In the genomic region with DNA sequence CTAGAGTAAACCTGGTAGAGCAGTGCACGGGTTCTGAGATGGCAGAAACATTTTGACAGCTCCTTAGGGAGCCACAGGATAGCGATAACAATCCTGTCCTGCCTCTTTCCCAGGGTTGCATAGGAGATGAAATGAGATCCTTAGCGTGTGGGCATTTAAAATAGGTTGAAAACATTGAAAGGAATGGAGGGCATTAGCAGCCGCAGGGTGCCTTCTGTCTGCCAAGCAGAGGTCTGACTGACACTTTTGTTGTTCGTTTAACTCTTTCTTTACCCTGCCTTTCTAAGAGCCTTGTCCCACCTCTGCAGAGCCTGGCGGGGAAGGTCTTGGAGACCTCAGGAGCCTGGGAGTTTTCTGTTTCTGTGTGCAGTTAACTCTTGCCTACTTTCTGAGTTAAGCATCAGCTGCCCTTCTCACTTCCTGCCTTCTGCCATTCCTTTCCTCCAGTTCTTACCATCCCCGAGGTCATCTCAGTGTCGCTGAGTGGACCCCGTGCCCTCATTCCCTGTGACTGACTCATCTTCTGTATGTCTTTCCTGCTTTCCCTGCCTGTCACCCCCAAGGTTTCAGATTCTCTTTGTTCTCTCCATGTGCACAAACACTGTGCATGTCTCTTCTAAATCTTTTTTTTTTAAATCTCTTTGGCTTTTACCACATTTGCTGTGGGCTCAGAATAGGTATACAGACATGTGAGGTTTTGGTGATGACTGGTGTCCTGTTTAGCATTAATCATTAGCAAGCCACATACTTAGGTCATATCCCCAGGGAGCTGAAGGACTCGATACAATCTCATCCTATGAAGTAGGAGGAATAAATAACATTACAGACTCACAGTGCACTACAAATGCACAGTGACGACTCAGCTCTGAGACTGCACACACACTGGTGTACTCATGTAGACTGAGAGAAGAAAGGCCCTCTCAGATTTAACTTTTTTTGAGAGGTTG, we compare ENCODE assay signal across 9 mouse cellular contexts. TPM values are rescaled to one million over a fixed set of nuclear protein-coding genes. Genes with fewer than 3 reads are reported as not detected.
A peak's percentile ranks its signal among the peaks of the same experiment; 100 is the strongest.
DNase-seq lines count a peak whose midpoint lies in the region; ATAC-seq lines count a peak whose summit lies in the region.
"Had no signal": no experiment of that assay in that cellular context is flagged by ENCODE, and none has a peak within 500 bp of the region (broad histone marks: within the 10 kb centered on the region; RNA-seq: fewer than 3 reads in every experiment).

No protein-coding gene starts in this region.

- WGBS in neural tube, embryonic 11.5 days, result 20% methylated on average over 11 of the region's 11 CpGs
- WGBS in hindbrain, embryonic 15.5 days, result 4% methylated on average over 11 of the region's 11 CpGs

- peak; percentile 29 for DNase-seq in cerebellum, adult 9-10 months
- no peak for DNase-seq in cerebellum, adult 8-10 months
- no peak for DNase-seq in neural tube, embryonic 11.5 days (ENCODE audit: low spot score)
- DNase-seq in neural tube, embryonic 10.5 days (ENCODE audit: extremely low spot score, low spot score), result no peak
- no peak for DNase-seq in spleen, postnatal 10 days (ENCODE audit: low spot score in 2 of 2)
- no peak for DNase-seq in ovary, postnatal 14 days (ENCODE audit: low spot score)
- DNase-seq: kidney, postnatal 10 days had no signal

- H3K27me3 ChIP-seq in neural tube, embryonic 11.5 days (ENCODE audit: control insufficient read depth, insufficient read depth, low read length), result no peaks in the 10 kb centered on the region
- H3K27me3 ChIP-seq in hindbrain, embryonic 15.5 days, result no peaks in the 10 kb centered on the region

- peak overlapping the region; percentile 23 for H3K9ac ChIP-seq in neural tube, embryonic 11.5 days (ENCODE audit: low read length)
- peak overlapping the region; percentile 36 for H3K9ac ChIP-seq in hindbrain, embryonic 15.5 days

- peak overlapping the region; percentile 15 for H3K4me3 ChIP-seq in neural tube, embryonic 11.5 days (ENCODE audit: low read depth, low read length)
- peak overlapping the region; percentile 79 for H3K4me3 ChIP-seq in hindbrain, embryonic 15.5 days

- no peak for ATAC-seq in neural tube, embryonic 11.5 days (ENCODE audit: insufficient read depth, low FRiP score, low TSS enrichment)
- no peak for ATAC-seq in hindbrain, embryonic 15.5 days (ENCODE audit: low FRiP score, low read depth)
- no peak for ATAC-seq in megakaryocyte-erythroid progenitor cell, adult 5-6 weeks (replicated peaks; ENCODE audit: low FRiP score, low TSS enrichment, poor library complexity, severe bottlenecking)

- H3K4me2 ChIP-seq in neural tube, embryonic 11.5 days (ENCODE audit: low read depth), result peak overlapping the region; percentile 38
- H3K4me2 ChIP-seq in hindbrain, embryonic 15.5 days, result peak overlapping the region; percentile 68

- 0 out of 2 replicates have a peak overlapping the region, but pooled peaks have one; percentile 4 for H3K27ac ChIP-seq in neural tube, embryonic 11.5 days (ENCODE audit: low read depth, low read length)
- peak overlapping the region; percentile 69 for H3K27ac ChIP-seq in hindbrain, embryonic 15.5 days (replicated peaks)

- peaks cover 19% of the 10 kb centered on the region for H3K4me1 ChIP-seq in neural tube, embryonic 11.5 days (ENCODE audit: control insufficient read depth, insufficient read depth, low read length)
- H3K4me1 ChIP-seq in hindbrain, embryonic 15.5 days (replicated peaks), result peaks cover 78% of the 10 kb centered on the region

- peaks cover 3% of the 10 kb centered on the region; the same call in 1 of the 2 replicates for H3K9me3 ChIP-seq in neural tube, embryonic 11.5 days (ENCODE audit: control insufficient read depth, low read length)
- no peaks in the 10 kb centered on the region for H3K9me3 ChIP-seq in hindbrain, embryonic 15.5 days

- H3K36me3 ChIP-seq in neural tube, embryonic 11.5 days (ENCODE audit: control insufficient read depth, insufficient read depth, low read length), result peaks cover 8% of the 10 kb centered on the region
- H3K36me3 ChIP-seq in hindbrain, embryonic 15.5 days, result peaks cover 22% of the 10 kb centered on the region

RNA-seq across cellular contexts. Expression of gene Kif3c, which starts 6.3 kb away (rescaled TPM):
- 38.0 and 42.9 TPM in 2 replicates for polyA plus RNA-seq in neural tube, embryonic 11.5 days (2014; fragmentation: Nextera tagmentation; extraction: Ambion mirVana)
- polyA plus RNA-seq in hindbrain, embryonic 15.5 days (2015; fragmentation: Nextera tagmentation; extraction: Ambion mirVana), result 79.9 and 85.8 TPM in 2 replicates
- 1.2 and 2.3 TPM in 2 replicates for total RNA-seq in megakaryocyte-erythroid progenitor cell, adult 5-6 weeks (2014; fragmentation: Nextera tagmentation)
- total RNA-seq in megakaryocyte-erythroid progenitor cell, adult 5-6 weeks (2017), result 0.33 and 4.3 TPM in 2 replicates

RNA-seq across cellular contexts. Expression of gene Asxl2, which starts 55.4 kb away (rescaled TPM):
- 13.6 and 15.1 TPM in 2 replicates for polyA plus RNA-seq in neural tube, embryonic 11.5 days (2014; fragmentation: Nextera tagmentation; extraction: Ambion mirVana)
- polyA plus RNA-seq in hindbrain, embryonic 15.5 days (2015; fragmentation: Nextera tagmentation; extraction: Ambion mirVana), result 11.0 and 14.2 TPM in 2 replicates
- total RNA-seq in megakaryocyte-erythroid progenitor cell, adult 5-6 weeks (2014; fragmentation: Nextera tagmentation), result 55.3 and 57.5 TPM in 2 replicates
- 35.8 and 44.1 TPM in 2 replicates for total RNA-seq in megakaryocyte-erythroid progenitor cell, adult 5-6 weeks (2017)
